Mouse (Mus musculus) heart, adult 2 months (tissue): ENCODE results near the gene Adipor1.

Source experiments
- CTCF ChIP-seq: fragments of 200-600 bp; IDR thresholded peaks from 2 replicates; pipeline ENCODE4 v1.8.1; 2022; ENCODE audit warnings: antibody characterized with exemption, mild to moderate bottlenecking, moderate library complexity
- EP300 ChIP-seq: fragments of 200-500 bp; IDR thresholded peaks from 2 replicates; pipeline ENCODE4 v1.6.1; 2011; ENCODE audit warnings: low read depth, low read length, control low read depth; ENCODE audit not compliant: insufficient read depth
- POLR2A ChIP-seq: fragments of 200-500 bp; IDR thresholded peaks from 2 replicates; pipeline ENCODE4 v1.6.1; 2011; ENCODE audit warnings: mild to moderate bottlenecking, low read depth, low read length, control low read depth; ENCODE audit not compliant: insufficient read depth

DNA sequence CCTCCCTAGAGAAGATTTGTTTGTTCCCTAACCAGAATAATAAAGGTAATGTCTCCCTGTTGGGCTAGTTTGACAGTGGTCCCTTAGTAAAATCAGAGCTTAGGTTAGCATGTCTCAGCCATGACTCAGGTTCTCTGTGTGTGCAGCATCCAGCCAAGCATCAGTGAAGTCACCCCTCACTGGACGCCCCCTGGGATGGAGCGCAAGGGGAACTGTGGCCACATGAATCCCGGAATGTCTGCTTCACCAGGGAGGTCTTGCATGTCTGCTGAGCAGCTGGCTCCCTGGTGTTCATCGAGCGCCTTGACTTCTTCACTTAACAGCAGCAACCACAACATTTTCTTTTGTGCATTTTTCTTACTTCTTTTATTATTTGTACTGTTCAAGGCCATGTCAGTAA, 21.4 kb upstream of the Adipor1 start:
- TF ChIP-seq POLR2A (no peak), CTCF (no peak), EP300 (no peak)
